Comparison of ENCODE assay signal across 20 mouse cellular contexts in the genomic region with DNA sequence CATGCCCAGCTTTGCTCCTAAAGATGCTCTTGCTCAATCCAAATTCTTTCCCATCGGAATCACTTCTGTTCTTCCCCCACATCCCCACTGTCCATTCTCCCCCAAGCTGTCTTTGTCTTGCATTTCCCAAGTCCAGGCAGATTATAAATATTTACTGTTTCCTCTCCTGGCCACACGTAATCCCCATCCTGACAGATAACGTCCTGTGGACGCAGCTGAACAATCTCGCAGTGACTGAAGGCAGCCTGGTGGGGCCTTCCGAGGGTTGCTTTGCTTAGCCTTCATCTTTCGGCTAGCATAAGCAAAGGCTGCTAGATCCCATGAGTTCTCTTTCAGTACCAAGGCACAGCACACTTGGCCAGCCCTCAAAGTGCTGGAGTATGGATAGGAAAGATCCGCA.
"Had no signal": no experiment of that assay in that cellular context is flagged by ENCODE, and none has a peak within 500 bp of the region (broad histone marks: within the 10 kb centered on the region; RNA-seq: fewer than 3 reads in every experiment).

No protein-coding gene starts in this region.

- H3K9ac ChIP-seq: limb, embryonic 12.5 days; limb, embryonic 15.5 days; liver, embryonic 12.5 days; liver, embryonic 15.5 days; lung, embryonic 15.5 days; neural tube, embryonic 12.5 days; neural tube, embryonic 15.5 days had no signal

- H3K4me3 ChIP-seq: left cerebral cortex, adult 2 months; limb, embryonic 12.5 days; limb, embryonic 15.5 days; liver, embryonic 12.5 days; liver, embryonic 15.5 days; lung, embryonic 15.5 days; neural tube, embryonic 12.5 days; neural tube, embryonic 15.5 days had no signal

- DNase-seq: kidney, adult 18-20 months; kidney, adult 9 months; kidney, postnatal 25 days; layer of hippocampus, postnatal 36 days; midbrain, embryonic 14.5 days; right cerebral cortex, adult 18-20 months; right cerebral cortex, postnatal 14 days; right cerebral cortex, postnatal 4 days; thymus, adult 18-20 months; thymus, postnatal 36 days had no signal

- ATAC-seq: liver, embryonic 12.5 days had no signal

- H3K27me3 ChIP-seq: limb, embryonic 15.5 days; liver, embryonic 12.5 days; liver, embryonic 15.5 days; lung, embryonic 15.5 days; neural tube, embryonic 12.5 days; neural tube, embryonic 15.5 days had no signal

- H3K9me3 ChIP-seq: limb, embryonic 12.5 days; limb, embryonic 15.5 days; liver, embryonic 12.5 days; liver, embryonic 15.5 days; lung, embryonic 15.5 days; neural tube, embryonic 12.5 days; neural tube, embryonic 15.5 days had no signal

- H3K4me1 ChIP-seq: limb, embryonic 12.5 days; limb, embryonic 15.5 days; neural tube, embryonic 15.5 days had no signal

- H3K27ac ChIP-seq: kidney, postnatal 0 days; left cerebral cortex, adult 2 months; limb, embryonic 12.5 days; limb, embryonic 15.5 days; liver, embryonic 12.5 days; liver, embryonic 15.5 days; lung, embryonic 15.5 days; neural tube, embryonic 12.5 days; neural tube, embryonic 15.5 days had no signal

- H3K4me2 ChIP-seq: limb, embryonic 12.5 days; limb, embryonic 15.5 days; liver, embryonic 12.5 days; liver, embryonic 15.5 days; lung, embryonic 15.5 days; midbrain, embryonic 11.5 days; neural tube, embryonic 12.5 days; neural tube, embryonic 15.5 days had no signal
